Mouse (Mus musculus) neural tube, embryonic 15.5 days (tissue): Measurements from ENCODE around the gene Prdx2. TPM values are rescaled to one million over a fixed set of nuclear protein-coding genes. Genes with fewer than 3 reads are reported as not detected.

Experiments used
- microRNA-seq: library from miRNA; unstranded; fragments of <30 nt; microRNA quantifications from one replicate; pipeline ENCODE4, GENCODE M21; 2017
- polyA plus RNA-seq: library from polyadenylated mRNA; unstranded; fragments of >200 nt; fragmentation: Nextera tagmentation; extraction: Ambion mirVana; gene quantifications from 2 replicates; pipeline ENCODE4 v1.2.1, GENCODE M21; 2015

The Prdx2 gene
- polyA plus RNA-seq, 1 experiment from 2014 or later = 1,070 TPM

Small RNAs within 50 kb of the gene (microRNA-seq; reads per million reads assigned to microRNA genes)
- not detected for gene Gm24197

Other genes starting within 250 kb of the Prdx2 start
- 1.4 and 1.8 TPM in 2 replicates for gene G430095P16Rik, start 246.6 kb upstream of the Prdx2 start, polyA plus RNA-seq
- gene Nfix, start 169.2 kb upstream of the Prdx2 start, polyA plus RNA-seq = 60.3 and 70.5 TPM in 2 replicates
- gene Dand5, start 146.8 kb upstream of the Prdx2 start, polyA plus RNA-seq = 15.7 and 17.2 TPM in 2 replicates
- 44.3 and 45.1 TPM in 2 replicates for gene Gadd45gip1, start 138.1 kb upstream of the Prdx2 start, polyA plus RNA-seq
- 71.3 and 98.0 TPM in 2 replicates for gene Rad23a, start 128.9 kb upstream of the Prdx2 start, polyA plus RNA-seq
- gene Calr, start 122.7 kb upstream of the Prdx2 start, polyA plus RNA-seq = 730 and 802 TPM in 2 replicates
- 105 and 108 TPM in 2 replicates for gene Farsa, start 112.6 kb upstream of the Prdx2 start, polyA plus RNA-seq
- 26.4 and 49.7 TPM in 2 replicates for gene Syce2, start 97.5 kb upstream of the Prdx2 start, polyA plus RNA-seq
- gene Gcdh, start 75.7 kb upstream of the Prdx2 start, polyA plus RNA-seq = 39.8 and 41.3 TPM in 2 replicates
- 0.49 and 1.1 TPM in 2 replicates for gene Klf1, start 67.7 kb upstream of the Prdx2 start, polyA plus RNA-seq
- 5.2 and 7.3 TPM in 2 replicates for gene Dnase2a, start 61.0 kb upstream of the Prdx2 start, polyA plus RNA-seq
- gene Mast1, start 32.2 kb upstream of the Prdx2 start, polyA plus RNA-seq = 60.7 and 74.7 TPM in 2 replicates
- 3.0 and 3.8 TPM in 2 replicates for gene Rtbdn, start 22.6 kb upstream of the Prdx2 start, polyA plus RNA-seq
- not detected in 2 replicates for gene Gm49661, start 154 bp upstream of the Prdx2 start, polyA plus RNA-seq
- 55.0 and 81.5 TPM in 2 replicates for gene Rnaseh2a, start 180 bp downstream of the Prdx2 start, polyA plus RNA-seq
- gene Junb, start 9.1 kb downstream of the Prdx2 start, polyA plus RNA-seq = 9.4 and 15.1 TPM in 2 replicates
- 33.9 and 37.2 TPM in 2 replicates for gene Hook2, start 21.0 kb downstream of the Prdx2 start, polyA plus RNA-seq
- gene Best2, start 44.9 kb downstream of the Prdx2 start, polyA plus RNA-seq = not detected in 2 replicates
- 148 and 154 TPM in 2 replicates for gene Asna1, start 55.7 kb downstream of the Prdx2 start, polyA plus RNA-seq
- gene Trir, start 57.2 kb downstream of the Prdx2 start, polyA plus RNA-seq = 116 and 124 TPM in 2 replicates
- gene Tnpo2, start 67.3 kb downstream of the Prdx2 start, polyA plus RNA-seq = 54.9 and 55.5 TPM in 2 replicates
- gene Fbxw9, start 90.5 kb downstream of the Prdx2 start, polyA plus RNA-seq = 60.6 and 68.3 TPM in 2 replicates
- gene Gm5741, start 98.4 kb downstream of the Prdx2 start, polyA plus RNA-seq = 1.4 and 1.6 TPM in 2 replicates
- 102 and 117 TPM in 2 replicates for gene Dhps, start 102.2 kb downstream of the Prdx2 start, polyA plus RNA-seq
- 111 and 121 TPM in 2 replicates for gene Wdr83os, start 111.2 kb downstream of the Prdx2 start, polyA plus RNA-seq
- gene Wdr83, start 111.7 kb downstream of the Prdx2 start, polyA plus RNA-seq = 50.3 and 50.5 TPM in 2 replicates
- gene Man2b1, start 113.7 kb downstream of the Prdx2 start, polyA plus RNA-seq = 19.3 and 31.1 TPM in 2 replicates
- gene Zfp791, start 153.5 kb downstream of the Prdx2 start, polyA plus RNA-seq = 3.4 and 4.2 TPM in 2 replicates
- not detected in 2 replicates for gene Cks1brt, start 182.3 kb downstream of the Prdx2 start, polyA plus RNA-seq